Mouse (Mus musculus) lung, embryonic 14.5 days (tissue): ENCODE results near the gene Pik3cg. TPM values are rescaled to one million over a fixed set of nuclear protein-coding genes. Genes with fewer than 3 reads are reported as not detected.

Experiments used
- ATAC-seq: fragments of 200-750 bp; cut with Nextera tagmentation; 2 replicates; pipeline ENCODE4 v1.8.0; 2017; ENCODE audit warnings: mild to moderate bottlenecking, moderate TSS enrichment, moderate library complexity; ENCODE audit not compliant: insufficient read depth
- DNase-seq: peaks from one replicate; pipeline ENCODE4 v3.0.0-alpha.2; 2015
- H3K27ac ChIP-seq: fragments of 300-500 bp; sonication (generic); 2 replicates; pipeline ENCODE4 v1.5.1; 2014; ENCODE audit warnings: low read depth, mild to moderate bottlenecking, moderate library complexity
- H3K27me3 ChIP-seq: fragments of 300-500 bp; sonication (generic); 2 replicates; pipeline ENCODE4 v1.6.1; 2014; ENCODE audit warnings: low read length, control low read depth; ENCODE audit not compliant: insufficient read depth
- H3K36me3 ChIP-seq: fragments of 300-500 bp; sonication (generic); 2 replicates; pipeline ENCODE4 v1.6.1; 2014; ENCODE audit warnings: control low read depth; ENCODE audit not compliant: insufficient read depth
- H3K4me1 ChIP-seq: fragments of 300-500 bp; sonication (generic); 2 replicates; pipeline ENCODE4 v1.6.1; 2014; ENCODE audit warnings: antibody characterized with exemption, control low read depth; ENCODE audit not compliant: insufficient read depth
- H3K4me2 ChIP-seq: fragments of 300-500 bp; sonication (generic); 2 replicates; pipeline ENCODE4 v1.6.1; 2014; ENCODE audit warnings: mild to moderate bottlenecking
- H3K4me3 ChIP-seq: fragments of 300-500 bp; sonication (generic); 2 replicates; pipeline ENCODE4 v1.5.1; 2014; ENCODE audit warnings: low read depth, low read length
- H3K9ac ChIP-seq: fragments of 300-500 bp; sonication (generic); 2 replicates; pipeline ENCODE4 v1.6.1; 2014
- H3K9me3 ChIP-seq: fragments of 300-500 bp; sonication (generic); 2 replicates; pipeline ENCODE4 v1.6.1; 2016; ENCODE audit warnings: low read depth, low read length, control low read depth
- CTCF ChIP-seq: IDR thresholded peaks from 2 replicates; pipeline ENCODE4 v1.5.1; 2016; ENCODE audit warnings: antibody characterized with exemption, low read depth
- WGBS: fragments of 180-500 bp; shearing (Covaris S2); extraction: QIAGEN DNeasy Blood & Tissue Kit; methylation state at CpG from one replicate; pipeline ENCODE4 v1.1.7; 2014; 5-methylcytosine and 5-hydroxymethylcytosine counted together
- polyA plus RNA-seq: library from polyadenylated mRNA; unstranded; fragments of >200 nt; fragmentation: Nextera tagmentation; extraction: Ambion mirVana; gene quantifications from 2 replicates; pipeline ENCODE4 v1.2.1, GENCODE M21; 2014

Gene Pik3cg
- polyA plus RNA-seq, 1 experiment from 2014 or later, result 4.8 TPM

- H3K4me2 ChIP-seq, result no peak overlapping the region
- H3K9ac ChIP-seq, result no peak overlapping the region
- no peaks in the 10 kb centered on the region for H3K4me1 ChIP-seq
- no peak overlapping the region for H3K4me3 ChIP-seq
- no peak for TF ChIP-seq CTCF
- H3K27me3 ChIP-seq, result no peaks in the 10 kb centered on the region
- no peaks in the 10 kb centered on the region for H3K36me3 ChIP-seq
- WGBS, result 87% methylated on average over 5 of the region's 5 CpGs
- ATAC-seq (no peak), DNase-seq (no peak)
- no peak overlapping the region for H3K27ac ChIP-seq
- no peaks in the 10 kb centered on the region for H3K9me3 ChIP-seq
These were observed 4.2 kb upstream of the Pik3cg start for GRCm38 (mm10) chr12:32212702-32213101.

GRCm38 (mm10) chr12:32212156-32212555 lies 3.7 kb upstream of the Pik3cg start:
- no peaks in the 10 kb centered on the region for H3K9me3 ChIP-seq
- H3K4me1 ChIP-seq, result no peaks in the 10 kb centered on the region
- WGBS, result 60% methylated on average over 5 of the region's 5 CpGs
- DNase-seq (no peak), ATAC-seq (no peak)
- no peaks in the 10 kb centered on the region for H3K36me3 ChIP-seq
- H3K9ac ChIP-seq, result no peak overlapping the region
- H3K27me3 ChIP-seq, result no peaks in the 10 kb centered on the region
- H3K27ac ChIP-seq, result no peak overlapping the region
- TF ChIP-seq CTCF, result no peak
- H3K4me3 ChIP-seq, result no peak overlapping the region
- no peak overlapping the region for H3K4me2 ChIP-seq

- Histone ChIP-seq H3K4me1 (no peaks in the 10 kb centered on the region), H3K27me3 (no peaks in the 10 kb centered on the region), H3K4me3 (no peak overlapping the region), H3K9me3 (no peaks in the 10 kb centered on the region), H3K9ac (no peak overlapping the region), H3K36me3 (no peaks in the 10 kb centered on the region), H3K4me2 (no peak overlapping the region), H3K27ac (no peak overlapping the region)
- ATAC-seq, result no peak
- DNase-seq, result no peak
- no peak for TF ChIP-seq CTCF
- 78% methylated on average over 4 of the region's 4 CpGs for WGBS
These were observed 2.8 kb upstream of the Pik3cg start for GRCm38 (mm10) chr12:32211257-32211656.

DNA sequence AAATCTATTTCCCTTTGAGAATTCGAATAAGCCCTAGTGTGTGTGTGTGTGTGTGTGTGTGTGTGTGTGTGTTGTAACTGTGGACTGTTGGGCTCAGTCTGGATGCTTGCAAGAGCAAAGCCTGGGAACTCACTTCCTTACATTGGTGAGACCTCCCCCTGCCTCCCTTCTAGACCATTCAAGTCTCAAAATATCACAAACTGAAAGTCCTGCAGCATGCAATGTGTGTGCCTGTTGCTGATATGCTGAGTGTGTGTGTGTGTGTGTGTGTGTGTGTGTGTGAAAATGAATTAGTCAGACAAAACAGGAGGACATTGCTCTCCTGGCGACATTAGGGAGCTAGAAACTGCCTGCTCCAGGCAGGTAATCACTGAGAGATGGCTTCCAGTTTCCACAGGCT lies 492 bp upstream of the Pik3cg start:
- no peaks in the 10 kb centered on the region for H3K9me3 ChIP-seq
- no peaks in the 10 kb centered on the region for H3K36me3 ChIP-seq
- H3K27me3 ChIP-seq, result no peaks in the 10 kb centered on the region
- H3K4me1 ChIP-seq, result no peaks in the 10 kb centered on the region
- ATAC-seq, result peak; percentile 52; the same call in 1 of the 2 replicates
- H3K9ac ChIP-seq, result no peak overlapping the region
- peak overlapping the region; percentile 26 for H3K27ac ChIP-seq
- no peak overlapping the region for H3K4me3 ChIP-seq
- peak overlapping the region; percentile 47 for H3K4me2 ChIP-seq
- DNase-seq, result no peak
- WGBS, result 60% methylated on average over 2 of the region's 2 CpGs
- no peak for TF ChIP-seq CTCF

DNA sequence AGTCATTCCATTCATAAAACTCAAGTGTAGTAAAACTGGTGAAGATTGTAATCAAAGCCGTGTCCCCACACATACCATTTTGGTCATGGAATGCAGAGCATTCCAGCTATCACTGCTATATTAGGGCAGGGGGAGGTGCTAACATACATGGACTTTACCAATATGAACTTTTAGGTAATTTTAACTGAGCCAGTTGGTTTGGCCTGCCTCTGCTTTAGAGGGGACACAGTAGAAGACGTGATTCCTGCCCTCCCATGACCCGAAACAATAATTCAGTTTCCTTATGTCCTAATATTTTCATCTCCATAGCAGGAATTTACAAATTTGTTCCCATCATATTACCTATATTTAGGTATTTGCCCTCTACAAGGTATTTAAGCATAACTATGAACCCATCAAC lies 1.3 kb downstream of the Pik3cg start:
- 54% methylated on average over 3 of the region's 3 CpGs for WGBS
- DNase-seq, result peak; percentile 11
- H3K9me3 ChIP-seq, result no peaks in the 10 kb centered on the region
- no peak for ATAC-seq
- H3K27me3 ChIP-seq, result no peaks in the 10 kb centered on the region
- no peak overlapping the region for H3K4me2 ChIP-seq
- H3K4me1 ChIP-seq, result no peaks in the 10 kb centered on the region
- no peak overlapping the region for H3K4me3 ChIP-seq
- TF ChIP-seq CTCF, result no peak
- no peak overlapping the region for H3K9ac ChIP-seq
- no peaks in the 10 kb centered on the region for H3K36me3 ChIP-seq
- H3K27ac ChIP-seq, result no peak overlapping the region

GRCm38 (mm10) chr12:32203695-32204094 lies 4.8 kb downstream of the Pik3cg start:
- no peak overlapping the region for H3K9ac ChIP-seq
- ATAC-seq, result no peak

DNA sequence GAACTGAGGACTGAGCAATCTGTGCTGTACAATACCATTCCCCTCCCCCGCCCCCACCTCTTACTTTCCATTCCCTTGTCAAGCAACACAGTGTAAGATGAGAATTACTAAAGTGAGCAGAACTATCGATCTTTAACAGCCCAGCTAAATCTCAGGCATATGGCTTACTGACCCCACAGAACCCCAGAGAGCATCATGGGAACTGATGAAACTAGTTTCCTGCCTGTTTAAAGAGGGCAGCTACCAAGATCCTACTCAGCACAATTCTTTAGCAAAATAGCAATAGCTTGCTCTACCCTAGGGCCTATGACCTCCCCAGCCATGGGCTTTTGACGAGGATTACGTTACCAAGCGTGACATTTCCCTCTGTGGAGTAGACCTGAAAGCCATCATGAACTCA lies 5.9 kb downstream of the Pik3cg start:
- WGBS, result 81% methylated on average over 5 of the region's 5 CpGs
- no peak overlapping the region for H3K4me2 ChIP-seq
- ATAC-seq, result no peak
- no peak overlapping the region for H3K27ac ChIP-seq
- no peak overlapping the region for H3K9ac ChIP-seq
- H3K27me3 ChIP-seq, result no peaks in the 10 kb centered on the region
- DNase-seq, result no peak
- no peaks in the 10 kb centered on the region for H3K36me3 ChIP-seq
- H3K9me3 ChIP-seq, result no peaks in the 10 kb centered on the region
- H3K4me3 ChIP-seq, result no peak overlapping the region
- no peak for TF ChIP-seq CTCF
- H3K4me1 ChIP-seq, result no peaks in the 10 kb centered on the region

More at GRCm38 (mm10) chr12:32203695-32204094, 4.8 kb downstream of the Pik3cg start:
- Histone ChIP-seq H3K4me2 (no peak overlapping the region), H3K4me3 (no peak overlapping the region), H3K36me3 (no peaks in the 10 kb centered on the region), H3K9me3 (no peaks in the 10 kb centered on the region), H3K27me3 (no peaks in the 10 kb centered on the region), H3K4me1 (no peaks in the 10 kb centered on the region), H3K27ac (no peak overlapping the region)
- no peak for DNase-seq
- no peak for TF ChIP-seq CTCF
- 57% methylated on average over 8 of the region's 8 CpGs for WGBS

- ATAC-seq (no peak), DNase-seq (no peak)
- no peaks in the 10 kb centered on the region for H3K27me3 ChIP-seq
- TF ChIP-seq CTCF, result no peak
- no peak overlapping the region for H3K4me3 ChIP-seq
- WGBS, result 86% methylated on average over 7 of the region's 7 CpGs
- H3K9me3 ChIP-seq, result no peaks in the 10 kb centered on the region
- H3K4me1 ChIP-seq, result no peaks in the 10 kb centered on the region
- H3K9ac ChIP-seq, result no peak overlapping the region
- no peaks in the 10 kb centered on the region for H3K36me3 ChIP-seq
- H3K4me2 ChIP-seq, result no peak overlapping the region
- no peak overlapping the region for H3K27ac ChIP-seq
These were observed 6.5 kb downstream of the Pik3cg start for GRCm38 (mm10) chr12:32201932-32202331.
